Mouse (Mus musculus) heart, embryonic 14.5 days (tissue): Measurements from ENCODE around the gene Fbxw13. TPM values are rescaled to one million over a fixed set of nuclear protein-coding genes. Genes with fewer than 3 reads are reported as not detected.
"Not testable (repeated sequence)": the region's sequence is repeated elsewhere in the genome, so short reads cannot be mapped to it uniquely, and the experiment has no call there.

Source experiments
- ATAC-seq: fragments of 200-750 bp; cut with Nextera tagmentation; 2 replicates; pipeline ENCODE4 v1.8.0; 2017; ENCODE audit warnings: low read depth, moderate TSS enrichment; ENCODE audit not compliant: insufficient number of reproducible peaks, insufficient read depth, low FRiP score
- H3K27ac ChIP-seq, 2 experiments: fragments of 200-500 bp in 1 of 2; fragments of 300-500 bp in 1 of 2; sonication (generic) in 1 of 2; replicated peaks in 1 of 2; 2 replicates each; pipeline ENCODE4 v1.5.1; 2012 to 2014; ENCODE audit warnings: low read depth in 2 of 2, low read length in 2 of 2, control low read depth in 1 of 2, mild to moderate bottlenecking in 1 of 2, mixed read lengths in 1 of 2; ENCODE audit not compliant: control insufficient read depth in 1 of 2, insufficient read depth in 1 of 2
- H3K27me3 ChIP-seq: fragments of 300-500 bp; sonication (generic); 2 replicates; pipeline ENCODE4 v1.6.1; 2014; ENCODE audit warnings: mild to moderate bottlenecking, low read length, control low read depth; ENCODE audit not compliant: control insufficient read depth, insufficient read depth
- H3K36me3 ChIP-seq: fragments of 300-500 bp; sonication (generic); 2 replicates; pipeline ENCODE4 v1.6.1; 2014; ENCODE audit warnings: mild to moderate bottlenecking, control low read depth, low read length, mixed read lengths; ENCODE audit not compliant: control insufficient read depth, insufficient read depth
- H3K4me1 ChIP-seq, 2 experiments: fragments of 200-500 bp in 1 of 2; fragments of 300-500 bp in 1 of 2; sonication (generic) in 1 of 2; 2 replicates each; pipeline ENCODE4 v1.6.1; 2012 to 2014; ENCODE audit warnings: low read length in 2 of 2, control low read depth in 1 of 2, mixed read lengths in 1 of 2; ENCODE audit not compliant: control insufficient read depth in 2 of 2, insufficient read depth in 2 of 2
- H3K4me2 ChIP-seq: fragments of 300-500 bp; sonication (generic); 2 replicates; pipeline ENCODE4 v1.6.1; 2014; ENCODE audit warnings: mild to moderate bottlenecking, low read length
- H3K4me3 ChIP-seq, 2 experiments: fragments of 200-500 bp in 1 of 2; fragments of 300-500 bp in 1 of 2; sonication (generic) in 1 of 2; 2 replicates each; pipeline ENCODE4 v1.5.1; 2012 to 2014; ENCODE audit warnings: low read length in 2 of 2, mild to moderate bottlenecking in 2 of 2, control low read depth in 1 of 2, low read depth in 1 of 2, moderate library complexity in 1 of 2; ENCODE audit not compliant: control insufficient read depth in 1 of 2, insufficient read depth in 1 of 2
- H3K9ac ChIP-seq: fragments of 300-500 bp; sonication (generic); 2 replicates; pipeline ENCODE4 v1.6.1; 2014; ENCODE audit warnings: mild to moderate bottlenecking, low read length
- H3K9me3 ChIP-seq: fragments of 300-500 bp; sonication (generic); 2 replicates; pipeline ENCODE4 v1.6.1; 2016; ENCODE audit warnings: low read length, control low read depth; ENCODE audit not compliant: control insufficient read depth
- WGBS: fragments of 180-500 bp; shearing (Covaris S2); extraction: QIAGEN DNeasy Blood & Tissue Kit; methylation state at CpG from one replicate; pipeline ENCODE4 v1.1.7; 2014; 5-methylcytosine and 5-hydroxymethylcytosine counted together
- polyA plus RNA-seq: library from polyadenylated mRNA; unstranded; fragments of >200 nt; fragmentation: Nextera tagmentation; extraction: Ambion mirVana; gene quantifications from 2 replicates; pipeline ENCODE4 v1.2.1, GENCODE M21; 2014

Fbxw13 gene
- not detected in 2 replicates for polyA plus RNA-seq

- H3K27me3 ChIP-seq, H3K36me3 ChIP-seq, H3K9ac ChIP-seq, H3K27ac ChIP-seq, H3K4me1 ChIP-seq, H3K4me3 ChIP-seq, H3K4me2 ChIP-seq, ATAC-seq, H3K9me3 ChIP-seq: not testable (repeated sequence)
- WGBS: 68% methylated on average over 3 of the region's 3 CpGs
Observed at GRCm38 (mm10) chr9:109195875-109196274, at the start of gene Fbxw13. TSS of gene Fbxw13 (minus strand) at chr9:109195975.

GRCm38 (mm10) chr9:109234654-109235053 is 38.9 kb upstream of the Fbxw13 start, which contains the start of gene Fbxw20:
TSS of gene Fbxw20 (minus strand) at chr9:109234754.
- Histone ChIP-seq H3K27me3 (no peaks in the 10 kb centered on the region), H3K4me1 (no peaks in the 10 kb centered on the region), H3K4me2 (no peak within 1 kb of the TSS), H3K9me3 (no peaks in the 10 kb centered on the region), H3K4me3 (no peak within 1 kb of the TSS), H3K36me3 (no peaks in the 10 kb centered on the region), H3K27ac (no peak within 1 kb of the TSS), H3K9ac (no peak within 1 kb of the TSS)
- WGBS: 80% methylated on average over 1 of the region's 1 CpGs
- no peak for ATAC-seq

GRCm38 (mm10) chr9:109218449-109218848 is 22.7 kb upstream of the Fbxw13 start:
- Histone ChIP-seq H3K4me1 (no peaks in the 10 kb centered on the region), H3K9me3 (no peaks in the 10 kb centered on the region), H3K4me2 (no peak overlapping the region), H3K36me3 (no peaks in the 10 kb centered on the region), H3K27ac (no peak overlapping the region), H3K9ac (no peak overlapping the region), H3K27me3 (no peaks in the 10 kb centered on the region), H3K4me3 (no peak overlapping the region)
- WGBS: 60% methylated on average over 6 of the region's 6 CpGs
- no peak for ATAC-seq

- ATAC-seq, H3K4me3 ChIP-seq, H3K9me3 ChIP-seq, H3K27ac ChIP-seq, H3K27me3 ChIP-seq, H3K4me1 ChIP-seq, H3K9ac ChIP-seq, H3K36me3 ChIP-seq, H3K4me2 ChIP-seq: not testable (repeated sequence)
- 75% methylated on average over 1 of the region's 1 CpGs for WGBS
Observed at GRCm38 (mm10) chr9:109201347-109201746, 5.6 kb upstream of the Fbxw13 start.

- H3K27ac ChIP-seq: no peak overlapping the region
- ATAC-seq: no peak
- no peaks in the 10 kb centered on the region for H3K36me3 ChIP-seq
- H3K4me3 ChIP-seq: no peak overlapping the region
- no peaks in the 10 kb centered on the region for H3K9me3 ChIP-seq
- H3K9ac ChIP-seq: no peak overlapping the region
- WGBS: 79% methylated on average over 1 of the region's 1 CpGs
- no peaks in the 10 kb centered on the region for H3K27me3 ChIP-seq
- no peak overlapping the region for H3K4me2 ChIP-seq
- no peaks in the 10 kb centered on the region for H3K4me1 ChIP-seq
Observed at GRCm38 (mm10) chr9:109200349-109200748, 4.6 kb upstream of the Fbxw13 start.

- no peak overlapping the region for H3K4me2 ChIP-seq
- H3K9me3 ChIP-seq: no peaks in the 10 kb centered on the region
- H3K4me3 ChIP-seq: no peak overlapping the region
- H3K36me3 ChIP-seq: no peaks in the 10 kb centered on the region
- ATAC-seq: no peak
- 24% methylated on average over 1 of the region's 1 CpGs for WGBS
- H3K9ac ChIP-seq: no peak overlapping the region
- H3K27ac ChIP-seq: no peak overlapping the region
- H3K27me3 ChIP-seq: no peaks in the 10 kb centered on the region
- H3K4me1 ChIP-seq: no peaks in the 10 kb centered on the region
Observed at GRCm38 (mm10) chr9:109199353-109199752, 3.6 kb upstream of the Fbxw13 start.

- H3K9ac ChIP-seq: no peak overlapping the region
- no peak overlapping the region for H3K4me2 ChIP-seq
- no peaks in the 10 kb centered on the region for H3K27me3 ChIP-seq
- WGBS: 67% methylated on average over 1 of the region's 1 CpGs
- no peak overlapping the region for H3K27ac ChIP-seq
- H3K36me3 ChIP-seq: no peaks in the 10 kb centered on the region
- no peak for ATAC-seq
- H3K9me3 ChIP-seq: no peaks in the 10 kb centered on the region
- no peaks in the 10 kb centered on the region for H3K4me1 ChIP-seq
- no peak overlapping the region for H3K4me3 ChIP-seq
Observed at GRCm38 (mm10) chr9:109177208-109177607, 18.6 kb downstream of the Fbxw13 start.

GRCm38 (mm10) chr9:109176301-109176700 is 19.5 kb downstream of the Fbxw13 start:
- Histone ChIP-seq H3K4me1 (no peaks in the 10 kb centered on the region), H3K4me2 (no peak overlapping the region), H3K27ac (no peak overlapping the region), H3K4me3 (no peak overlapping the region), H3K9ac (no peak overlapping the region), H3K36me3 (no peaks in the 10 kb centered on the region), H3K9me3 (no peaks in the 10 kb centered on the region), H3K27me3 (no peaks in the 10 kb centered on the region)
- WGBS: 72% methylated on average over 1 of the region's 1 CpGs
- ATAC-seq: no peak
